ENCODE assay signal across 8 mouse cellular contexts in the genomic region with DNA sequence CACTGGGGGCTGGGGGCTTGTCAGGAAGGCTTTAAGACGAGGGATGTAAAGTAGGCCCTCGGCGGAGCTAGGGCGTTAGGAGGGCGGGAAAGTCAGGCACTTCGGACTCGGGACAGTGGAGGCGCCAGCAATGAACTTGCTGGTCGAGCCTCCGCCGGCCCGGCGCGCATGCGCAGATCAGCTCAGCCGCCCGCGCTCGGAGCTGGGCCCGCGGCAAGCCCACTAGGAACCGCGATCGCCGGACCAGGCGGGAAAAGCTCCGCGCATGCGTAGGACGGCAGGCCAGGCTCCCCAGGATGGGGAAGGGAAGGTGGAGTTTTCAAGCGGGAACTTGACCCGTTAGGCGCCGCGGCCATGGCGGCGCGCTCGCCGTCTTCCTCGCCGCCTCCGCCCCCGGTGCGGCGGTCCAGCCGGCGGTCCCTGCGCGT. TPM values are rescaled to one million over a fixed set of nuclear protein-coding genes. Genes with fewer than 3 reads are reported as not detected.
A peak's percentile ranks its signal among the peaks of the same experiment; 100 is the strongest.
DNase-seq lines count a peak whose midpoint lies in the region; ATAC-seq lines count a peak whose summit lies in the region.

A gene (plus strand): TSS at position 199 of the 428 bp plus-strand sequence.

- peak; percentile 38 to 47 for DNase-seq in CD8-positive naive resting alpha-beta T cell, adult 2 months (ENCODE audit: low read depth in 2 of 2, low spot score in 2 of 2)
- peak; percentile 95 to 96 for DNase-seq in heart, postnatal 10 days
- peak; percentile 95 to 97 for DNase-seq in kidney, postnatal 4 days
- DNase-seq in neural tube, embryonic 11.5 days (ENCODE audit: low spot score): peak; percentile 96

- peak within 1 kb of the TSS; percentile 66 for H3K4me3 ChIP-seq in forebrain, embryonic 13.5 days
- peak within 1 kb of the TSS; percentile 67 for H3K4me3 ChIP-seq in liver, embryonic 15.5 days (replicated peaks)
- H3K4me3 ChIP-seq in neural tube, embryonic 11.5 days (ENCODE audit: low read depth, low read length): peak within 1 kb of the TSS; percentile 64
- H3K4me3 ChIP-seq in stomach, embryonic 16.5 days (replicated peaks; ENCODE audit: low read length): peak within 1 kb of the TSS; percentile 74

- intact Hi-C loops in heart, postnatal 10 days (cut with DNase I): no loop called here

- H3K9ac ChIP-seq in forebrain, embryonic 13.5 days: peak within 1 kb of the TSS; percentile 88
- H3K9ac ChIP-seq in liver, embryonic 15.5 days: peak within 1 kb of the TSS; percentile 69
- peak within 1 kb of the TSS; percentile 89 for H3K9ac ChIP-seq in neural tube, embryonic 11.5 days (ENCODE audit: low read length)
- peak within 1 kb of the TSS; percentile 88 for H3K9ac ChIP-seq in stomach, embryonic 16.5 days (ENCODE audit: low read length)

- no peaks in the 10 kb centered on the region for H3K9me3 ChIP-seq in forebrain, embryonic 13.5 days (replicated peaks)
- no peaks in the 10 kb centered on the region for H3K9me3 ChIP-seq in liver, embryonic 15.5 days (replicated peaks)
- no peaks in the 10 kb centered on the region for H3K9me3 ChIP-seq in neural tube, embryonic 11.5 days (ENCODE audit: control insufficient read depth, low read length)
- peaks cover 3% of the 10 kb centered on the region; the same call in 1 of the 2 replicates for H3K9me3 ChIP-seq in stomach, embryonic 16.5 days (replicated peaks; ENCODE audit: control insufficient read depth, low read length)

- no peaks in the 10 kb centered on the region for H3K36me3 ChIP-seq in forebrain, embryonic 13.5 days (ENCODE audit: poor library complexity, severe bottlenecking)
- H3K36me3 ChIP-seq in liver, embryonic 15.5 days (replicated peaks): no peaks in the 10 kb centered on the region
- H3K36me3 ChIP-seq in neural tube, embryonic 11.5 days (ENCODE audit: control insufficient read depth, insufficient read depth, low read length): no peaks in the 10 kb centered on the region
- no peaks in the 10 kb centered on the region for H3K36me3 ChIP-seq in stomach, embryonic 16.5 days (ENCODE audit: control insufficient read depth, insufficient read depth, low read length)

- WGBS in forebrain, embryonic 13.5 days: 0% methylated on average over 50 of the region's 50 CpGs
- 2% methylated on average over 49 of the region's 50 CpGs for WGBS in liver, embryonic 15.5 days (ENCODE audit: insufficient replicate concordance)
- WGBS in neural tube, embryonic 11.5 days: under 1% methylated on average over 44 of the region's 50 CpGs
- WGBS in stomach, embryonic 16.5 days: under 1% methylated on average over 50 of the region's 50 CpGs

- peaks cover 11% of the 10 kb centered on the region for H3K4me1 ChIP-seq in forebrain, embryonic 13.5 days
- H3K4me1 ChIP-seq in liver, embryonic 15.5 days (replicated peaks): peaks cover 8% of the 10 kb centered on the region; the same call in 1 of the 2 replicates
- no peaks in the 10 kb centered on the region for H3K4me1 ChIP-seq in neural tube, embryonic 11.5 days (ENCODE audit: control insufficient read depth, insufficient read depth, low read length)
- H3K4me1 ChIP-seq in stomach, embryonic 16.5 days (ENCODE audit: control insufficient read depth, insufficient read depth, low read length): peaks cover 6% of the 10 kb centered on the region; the same call in 1 of the 2 replicates

- H3K27ac ChIP-seq in forebrain, embryonic 13.5 days: peak within 1 kb of the TSS; percentile 73
- H3K27ac ChIP-seq in liver, embryonic 15.5 days (replicated peaks): peak within 1 kb of the TSS; percentile 62
- peak within 1 kb of the TSS; percentile 68 for H3K27ac ChIP-seq in neural tube, embryonic 11.5 days (ENCODE audit: low read depth, low read length)
- peak within 1 kb of the TSS; percentile 86 for H3K27ac ChIP-seq in stomach, embryonic 16.5 days (ENCODE audit: low read length)

- peak within 1 kb of the TSS; percentile 75 for H3K4me2 ChIP-seq in forebrain, embryonic 13.5 days
- peak within 1 kb of the TSS; percentile 87 for H3K4me2 ChIP-seq in liver, embryonic 15.5 days
- H3K4me2 ChIP-seq in neural tube, embryonic 11.5 days (ENCODE audit: low read depth): peak within 1 kb of the TSS; percentile 79
- H3K4me2 ChIP-seq in stomach, embryonic 16.5 days (ENCODE audit: low read depth, low read length): peak within 1 kb of the TSS; percentile 59

- H3K27me3 ChIP-seq in forebrain, embryonic 13.5 days: no peaks in the 10 kb centered on the region
- H3K27me3 ChIP-seq in liver, embryonic 15.5 days: no peaks in the 10 kb centered on the region; the same call in 1 of the 2 replicates
- H3K27me3 ChIP-seq in neural tube, embryonic 11.5 days (ENCODE audit: control insufficient read depth, insufficient read depth, low read length): no peaks in the 10 kb centered on the region
- no peaks in the 10 kb centered on the region for H3K27me3 ChIP-seq in stomach, embryonic 16.5 days (ENCODE audit: control insufficient read depth, insufficient read depth, low read length)

- ATAC-seq in cerebellum, adult (ENCODE audit: insufficient number of reproducible peaks, low FRiP score, low TSS enrichment): peak; percentile 95
- ATAC-seq in forebrain, embryonic 13.5 days: peak; percentile 96
- peak; percentile 88 for ATAC-seq in liver, embryonic 15.5 days (ENCODE audit: insufficient read depth)
- peak; percentile 94 for ATAC-seq in neural tube, embryonic 11.5 days (ENCODE audit: insufficient read depth, low FRiP score, low TSS enrichment)
- peak; percentile 96 for ATAC-seq in stomach, embryonic 16.5 days (ENCODE audit: insufficient read depth, low FRiP score)

RNA-seq across cellular contexts. Expression of the gene that starts here (rescaled TPM):
- polyA plus RNA-seq in forebrain, embryonic 13.5 days (2015; fragmentation: Nextera tagmentation; extraction: Ambion mirVana): 8.5 and 9.1 TPM in 2 replicates
- 1 to 10 TPM; 7.0 to 7.2 TPM for total RNA-seq in heart, postnatal 10 days (2021)
- polyA plus RNA-seq in liver, embryonic 15.5 days (2015; fragmentation: Nextera tagmentation; extraction: Ambion mirVana): 1.8 and 2.0 TPM in 2 replicates
- polyA plus RNA-seq in neural tube, embryonic 11.5 days (2014; fragmentation: Nextera tagmentation; extraction: Ambion mirVana): 9.7 and 11.5 TPM in 2 replicates
- 7.2 and 9.0 TPM in 2 replicates for polyA plus RNA-seq in stomach, embryonic 16.5 days (2015; fragmentation: Nextera tagmentation; extraction: Ambion mirVana)

Comparison
In these comparisons a context has a peak if more than half of its experiments do, and no peak if none do; other contexts are left out.
1. Peak in every context shown above with its lines: DNase-seq, ATAC-seq, H3K4me3 ChIP-seq and H3K27ac ChIP-seq.
2. DNase-seq: peak in every context shown above with its lines; median percentile 96 in kidney, postnatal 4 days; 96 in neural tube, embryonic 11.5 days; 96 in heart, postnatal 10 days; 42 in CD8-positive naive resting alpha-beta T cell, adult 2 months.